Mouse (Mus musculus): ENCODE measurements at regions not wholly inside any gene's neighbourhood (a gene's known extent, or its start where the extent isn't known, plus 50 kb on each side); places are given as distances from the start of the nearest gene placed in this dataset.

DNA sequence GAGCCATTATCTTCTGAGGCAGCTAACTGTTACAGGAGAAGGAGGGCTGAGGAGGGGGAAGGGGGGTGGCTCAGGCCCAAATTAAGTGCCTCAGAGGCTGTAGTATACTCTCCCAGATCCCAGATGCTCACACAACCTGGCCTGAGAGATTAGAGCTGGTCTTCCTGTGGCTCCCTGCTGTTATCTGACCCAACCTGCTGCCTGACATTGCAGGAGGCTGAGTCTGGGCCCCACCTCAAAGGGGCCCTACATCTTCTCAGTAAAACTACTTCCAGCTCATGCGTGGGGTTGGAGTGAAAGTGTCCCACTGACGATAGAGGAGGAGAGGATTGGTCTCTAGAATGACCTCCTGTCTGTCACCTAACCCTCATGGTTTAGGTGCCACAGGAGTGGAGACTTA lies 64.0 kb upstream of the Lmo2 start:
- TF ChIP-seq POLR2A (IDR thresholded peaks at IDR 0.05; ENCODE audit: borderline replicate concordance, extremely low read depth, insufficient read depth, insufficient read length, poor library complexity, severe bottlenecking) = no peak
- no peak for TF ChIP-seq CTCF (IDR thresholded peaks at IDR 0.05; ENCODE audit: borderline replicate concordance, extremely low read depth, insufficient read depth, insufficient read length)
- no peak for DNase-seq (ENCODE audit: low read depth)

DNA sequence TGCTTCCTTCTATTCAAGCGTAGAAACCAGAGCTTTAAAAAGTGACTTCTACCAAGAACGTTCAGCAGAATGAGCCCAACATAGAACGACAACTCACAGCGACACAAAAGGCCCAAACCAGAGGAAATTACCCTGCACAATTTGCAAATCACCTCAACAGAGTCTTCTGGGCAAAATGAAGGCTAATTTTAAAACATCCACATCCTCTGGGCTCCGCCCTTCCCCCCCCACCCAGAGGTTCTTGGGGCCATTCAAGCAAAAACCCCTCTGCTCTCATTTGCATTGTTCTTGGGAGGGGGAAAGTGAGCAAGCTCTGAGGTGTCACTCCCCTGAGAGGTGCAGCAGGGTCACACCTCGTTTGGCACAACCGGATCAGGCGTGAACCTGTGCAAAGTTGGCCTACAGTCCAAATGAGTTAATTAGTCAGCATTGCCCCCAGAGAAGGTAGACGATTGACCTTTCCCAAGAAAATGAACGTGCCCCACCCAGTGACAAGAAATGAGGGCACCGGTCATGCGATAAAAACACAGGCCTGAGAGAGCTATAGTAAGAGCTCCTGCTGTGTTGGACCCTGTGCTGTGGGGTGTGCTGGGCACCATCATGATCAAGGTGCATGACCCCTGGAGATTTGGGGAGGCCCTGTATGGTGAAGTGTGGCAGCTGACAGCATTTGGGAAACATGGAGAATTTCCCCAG lies 62.7 kb upstream of the Lmo2 start:
- TF ChIP-seq CTCF (IDR thresholded peaks at IDR 0.05; ENCODE audit: borderline replicate concordance, extremely low read depth, insufficient read depth, insufficient read length) (no peak), POLR2A (IDR thresholded peaks at IDR 0.05; ENCODE audit: borderline replicate concordance, extremely low read depth, insufficient read depth, insufficient read length, poor library complexity, severe bottlenecking) (no peak)
- no peak for DNase-seq (ENCODE audit: low read depth)

DNA sequence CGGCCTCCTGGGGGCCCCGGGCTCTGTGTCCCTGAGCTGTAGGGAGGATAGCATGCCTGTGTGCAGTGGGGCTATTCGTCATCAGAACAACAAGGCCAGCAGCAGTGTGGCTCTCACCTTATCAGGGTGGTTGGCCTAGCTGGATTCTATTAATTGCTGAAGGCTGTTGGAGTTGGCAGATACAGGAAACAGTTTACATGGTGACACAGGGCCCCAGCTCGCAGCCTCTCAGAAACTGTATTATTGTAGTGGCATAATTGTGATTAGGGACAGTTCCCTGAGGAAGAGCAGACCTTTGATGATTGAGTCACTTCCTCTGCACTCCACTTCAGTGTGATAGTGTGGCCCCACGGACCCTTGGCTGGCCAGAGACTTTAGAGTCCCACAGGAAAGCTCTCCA lies 61.6 kb upstream of the Lmo2 start:
- DNase-seq (ENCODE audit: low read depth) = no peak
- TF ChIP-seq POLR2A (IDR thresholded peaks at IDR 0.05; ENCODE audit: borderline replicate concordance, extremely low read depth, insufficient read depth, insufficient read length, poor library complexity, severe bottlenecking) (no peak), CTCF (IDR thresholded peaks at IDR 0.05; ENCODE audit: borderline replicate concordance, extremely low read depth, insufficient read depth, insufficient read length) (no peak)

DNA sequence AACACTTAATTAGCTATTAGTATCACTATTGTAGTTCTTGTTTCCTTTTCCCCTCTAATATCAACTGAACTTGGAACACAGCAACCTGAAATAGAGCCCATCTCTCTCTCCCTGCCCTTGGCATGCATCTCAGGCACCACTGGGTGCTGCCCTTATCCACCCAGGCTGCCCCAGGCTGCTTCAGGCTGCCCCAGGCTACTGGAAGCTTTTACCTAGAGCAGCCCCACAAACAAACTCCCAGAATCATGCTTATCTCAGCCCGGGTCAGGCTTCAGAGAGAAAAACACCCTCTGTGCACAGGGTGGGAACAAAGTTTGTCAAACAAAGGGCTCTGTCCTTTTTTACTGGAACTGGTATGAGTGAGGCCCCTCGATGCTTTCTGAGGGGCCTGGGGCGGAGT lies 61.0 kb upstream of the Lmo2 start:
- TF ChIP-seq POLR2A (IDR thresholded peaks at IDR 0.05; ENCODE audit: borderline replicate concordance, extremely low read depth, insufficient read depth, insufficient read length, poor library complexity, severe bottlenecking) (no peak), CTCF (IDR thresholded peaks at IDR 0.05; ENCODE audit: borderline replicate concordance, extremely low read depth, insufficient read depth, insufficient read length) (no peak)
- DNase-seq (ENCODE audit: low read depth) = no peak

DNA sequence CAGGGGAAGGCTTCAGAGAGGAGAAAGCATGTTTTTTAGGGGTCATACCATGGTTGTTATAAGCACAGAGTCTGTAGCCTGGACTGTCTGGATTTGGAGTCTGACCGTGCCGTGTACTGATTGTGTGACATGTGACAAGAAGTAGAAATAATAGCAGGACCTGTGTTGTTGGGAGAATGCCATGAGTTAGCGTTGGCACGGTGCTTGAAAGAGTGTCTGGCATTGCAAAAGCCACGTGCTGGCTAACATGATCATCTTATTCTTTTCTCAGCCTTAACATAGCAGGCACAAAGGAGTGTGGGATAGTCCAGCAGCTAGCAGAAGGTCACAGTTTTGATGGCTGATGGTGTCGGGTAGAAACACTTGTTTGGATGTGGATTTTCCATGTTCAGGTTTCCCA lies 58.1 kb upstream of the Lmo2 start:
- TF ChIP-seq POLR2A (IDR thresholded peaks at IDR 0.05; ENCODE audit: borderline replicate concordance, extremely low read depth, insufficient read depth, insufficient read length, poor library complexity, severe bottlenecking) (no peak), CTCF (IDR thresholded peaks at IDR 0.05; ENCODE audit: borderline replicate concordance, extremely low read depth, insufficient read depth, insufficient read length) (no peak)
- no peak for DNase-seq (ENCODE audit: low read depth)

DNA sequence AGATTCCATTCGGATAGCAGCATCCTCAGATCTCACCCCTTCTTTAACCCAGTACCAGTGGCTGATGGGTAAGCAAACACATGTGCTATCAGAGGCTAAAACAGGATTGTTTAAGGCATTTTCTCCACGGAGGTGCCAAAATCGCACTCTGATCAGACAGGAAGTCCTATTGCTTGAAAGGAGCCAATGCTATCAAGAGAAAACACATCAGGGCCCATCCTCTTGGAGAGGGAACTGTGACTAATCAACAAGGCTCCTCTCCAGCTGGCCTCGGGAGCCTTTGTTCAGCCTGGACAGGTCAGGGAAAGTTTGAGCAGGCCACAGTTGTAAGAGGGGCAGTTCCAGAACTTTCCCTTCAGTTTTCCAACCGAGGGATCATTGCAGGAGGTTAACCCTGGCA lies 57.4 kb upstream of the Lmo2 start:
- TF ChIP-seq CTCF (IDR thresholded peaks at IDR 0.05; ENCODE audit: borderline replicate concordance, extremely low read depth, insufficient read depth, insufficient read length) = no peak
- TF ChIP-seq POLR2A (IDR thresholded peaks at IDR 0.05; ENCODE audit: borderline replicate concordance, extremely low read depth, insufficient read depth, insufficient read length, poor library complexity, severe bottlenecking) = no peak
- no peak for DNase-seq (ENCODE audit: low read depth)

DNA sequence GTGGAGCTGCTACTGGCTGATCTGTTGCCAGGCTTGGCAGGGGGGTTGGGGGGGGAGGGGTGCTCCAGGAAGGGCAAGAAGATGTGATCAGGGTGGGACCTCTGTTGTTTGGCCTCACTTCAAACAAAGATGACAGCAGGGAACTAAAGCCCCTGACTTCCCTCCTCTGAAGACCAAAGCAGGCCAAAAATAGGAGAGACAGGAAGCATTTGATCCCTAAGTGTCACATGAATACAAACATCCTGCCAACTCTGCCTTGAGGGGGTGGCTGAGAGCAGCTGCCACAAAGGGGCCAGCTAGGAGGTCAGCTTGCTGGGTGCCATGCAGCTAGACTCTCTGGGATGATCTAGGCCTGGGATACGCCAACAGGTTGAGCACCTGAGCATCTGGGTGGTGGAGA lies 56.3 kb upstream of the Lmo2 start:
- TF ChIP-seq POLR2A (IDR thresholded peaks at IDR 0.05; ENCODE audit: borderline replicate concordance, extremely low read depth, insufficient read depth, insufficient read length, poor library complexity, severe bottlenecking) (no peak), CTCF (IDR thresholded peaks at IDR 0.05; ENCODE audit: borderline replicate concordance, extremely low read depth, insufficient read depth, insufficient read length) (no peak)
- DNase-seq (ENCODE audit: low read depth) = no peak

DNA sequence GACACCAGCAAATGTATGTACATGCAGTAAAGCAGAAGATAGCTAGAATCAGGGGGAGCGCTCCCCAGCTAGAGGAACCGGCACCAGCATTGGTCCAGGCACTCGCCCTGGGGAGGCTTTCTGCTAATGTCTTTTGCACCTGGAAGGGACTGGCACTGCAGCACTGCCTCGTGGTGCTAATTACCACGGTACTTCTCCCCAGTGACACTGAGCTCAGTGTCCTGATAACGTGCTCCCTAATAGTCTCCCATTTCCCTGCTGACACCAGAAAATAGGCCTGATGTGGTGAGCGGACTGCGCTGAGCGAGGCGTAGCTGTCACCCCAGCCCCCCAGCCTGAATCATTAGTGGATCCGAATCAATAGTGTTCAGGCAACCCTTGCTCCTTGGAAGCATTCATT lies 55.0 kb upstream of the Lmo2 start:
- DNase-seq (ENCODE audit: low read depth) = no peak
- TF ChIP-seq CTCF (IDR thresholded peaks at IDR 0.05; ENCODE audit: borderline replicate concordance, extremely low read depth, insufficient read depth, insufficient read length) = no peak
- TF ChIP-seq POLR2A (IDR thresholded peaks at IDR 0.05; ENCODE audit: borderline replicate concordance, extremely low read depth, insufficient read depth, insufficient read length, poor library complexity, severe bottlenecking) = no peak

DNA sequence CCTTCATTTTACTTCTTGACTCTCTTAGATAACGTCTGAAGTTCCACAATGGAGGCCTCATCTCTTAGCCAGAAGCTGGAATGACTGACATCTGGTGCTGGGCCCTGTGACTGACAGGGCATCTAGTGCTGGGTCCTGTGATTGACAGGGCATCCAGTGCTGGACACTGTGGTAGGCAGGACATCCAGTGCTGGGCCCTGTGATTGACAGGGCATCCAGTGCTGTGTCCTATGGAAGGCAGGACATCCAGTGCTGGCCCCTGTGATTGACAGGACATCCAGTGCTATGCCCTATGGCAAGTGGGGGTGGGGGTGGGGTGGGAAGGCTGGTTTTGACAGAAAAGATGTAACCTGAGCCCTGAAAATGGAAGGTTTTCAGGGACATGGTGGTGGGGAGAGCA lies 52.1 kb upstream of the Lmo2 start:
- TF ChIP-seq CTCF (IDR thresholded peaks at IDR 0.05; ENCODE audit: borderline replicate concordance, extremely low read depth, insufficient read depth, insufficient read length) (no peak), POLR2A (IDR thresholded peaks at IDR 0.05; ENCODE audit: borderline replicate concordance, extremely low read depth, insufficient read depth, insufficient read length, poor library complexity, severe bottlenecking) (no peak)
- no peak for DNase-seq (ENCODE audit: low read depth)

DNA sequence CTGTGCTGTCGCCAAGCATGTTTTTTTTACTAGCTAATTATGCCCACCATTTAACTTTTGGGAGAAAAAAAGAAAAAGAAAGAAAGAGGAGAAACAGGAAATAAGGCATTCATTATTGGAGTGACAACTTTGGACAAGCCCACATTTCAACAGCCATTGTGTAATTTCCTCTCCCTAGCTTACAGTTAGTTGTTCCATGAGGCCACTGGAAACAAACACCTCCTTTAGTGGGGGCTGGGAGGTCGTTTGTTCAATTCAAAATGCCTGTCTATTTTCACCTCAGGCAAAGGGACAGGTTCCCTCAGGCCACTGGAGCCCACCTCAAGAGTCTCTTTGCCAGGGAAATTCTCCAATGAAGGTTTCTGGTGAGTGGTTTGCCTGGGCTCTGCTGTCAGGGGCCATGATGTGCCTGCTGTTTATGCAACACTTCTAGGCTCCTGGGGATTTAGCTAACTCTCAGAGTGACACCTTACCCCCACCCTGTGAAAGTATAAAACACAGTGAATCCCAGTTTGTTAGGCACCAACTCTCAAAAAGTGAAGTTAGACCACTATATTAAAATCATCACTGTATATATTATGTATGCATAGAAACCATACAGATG lies 51.1 kb upstream of the Lmo2 start:
- no peak for DNase-seq (ENCODE audit: low read depth)
- TF ChIP-seq POLR2A (IDR thresholded peaks at IDR 0.05; ENCODE audit: borderline replicate concordance, extremely low read depth, insufficient read depth, insufficient read length, poor library complexity, severe bottlenecking) (no peak), CTCF (IDR thresholded peaks at IDR 0.05; ENCODE audit: borderline replicate concordance, extremely low read depth, insufficient read depth, insufficient read length) (no peak)
